Mouse (Mus musculus) myocyte (in vitro differentiated cells): ENCODE measurements at regions not wholly inside any gene's neighbourhood (a gene's known extent, or its start where the extent isn't known, plus 50 kb on each side); places are given as distances from the start of the nearest gene placed in this dataset.

Experiments used
- H3K27me3 ChIP-seq: one replicate; pipeline ENCODE4 v1.6.1; 2011; ENCODE audit not compliant: control insufficient read depth, insufficient read depth, insufficient read length
- H3K36me3 ChIP-seq: one replicate; pipeline ENCODE4 v1.6.1; 2011; ENCODE audit not compliant: control insufficient read depth, insufficient read depth
- H3K4me2 ChIP-seq: one replicate; pipeline ENCODE4 v1.6.1; 2011; ENCODE audit warnings: low read depth, control low read depth
- H3K4me3 ChIP-seq: one replicate; pipeline ENCODE4 v1.5.1; 2011; ENCODE audit warnings: mild to moderate bottlenecking, control low read depth, moderate library complexity
- H3K79me2 ChIP-seq: one replicate; pipeline ENCODE4 v1.6.1; 2011; ENCODE audit not compliant: control insufficient read depth, insufficient read depth
- H3ac ChIP-seq: one replicate; pipeline ENCODE4 v1.6.1; 2011; ENCODE audit not compliant: control insufficient read depth, insufficient read length
- POLR2AphosphoS2 ChIP-seq: IDR thresholded peaks from one replicate; pipeline ENCODE4 v1.6.1; 2011; ENCODE audit warnings: low read depth, control low read depth; ENCODE audit not compliant: insufficient read length
- TCF3 ChIP-seq: IDR thresholded peaks from one replicate; pipeline ENCODE4 v1.6.1; 2011; ENCODE audit warnings: low read depth, control low read depth; ENCODE audit not compliant: insufficient read length

DNA sequence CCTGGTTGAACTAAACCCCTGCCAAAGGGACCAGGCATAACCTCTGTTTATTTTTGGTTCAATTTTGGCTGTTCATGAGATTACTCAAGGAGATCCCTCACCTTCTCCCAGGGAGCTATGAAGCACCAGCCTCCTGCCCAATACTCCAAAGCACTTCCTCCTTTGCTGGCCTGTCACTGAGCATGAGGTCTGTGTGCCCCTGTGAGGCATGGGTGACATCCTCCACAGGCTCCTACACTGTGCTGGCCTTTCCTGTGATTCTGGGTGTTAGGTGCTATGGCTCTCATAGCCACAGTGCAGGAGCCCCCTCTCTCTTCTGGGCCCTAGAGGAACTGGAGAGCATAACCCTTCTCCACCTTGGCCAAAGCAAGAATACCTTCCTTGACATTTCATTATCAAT is 53.1 kb upstream of the Ankrd50 start:
- Histone ChIP-seq H3K4me2 (no peak overlapping the region), H3K79me2 (no peaks in the 10 kb centered on the region), H3ac (no peak overlapping the region), H3K4me3 (no peak overlapping the region), H3K27me3 (no peaks in the 10 kb centered on the region), H3K36me3 (no peaks in the 10 kb centered on the region)
- no peak for TF ChIP-seq TCF3
- no peak for TF ChIP-seq POLR2AphosphoS2
